Mouse (Mus musculus): ENCODE data around the gene Cpeb1.

GRCm38 (mm10) chr7:81462815-81463214 is 7.5 kb upstream of the Cpeb1 start:
- TF ChIP-seq EP300 (IDR thresholded peaks at IDR 0.05; ENCODE audit: low read depth) (no peak), CTCF (IDR thresholded peaks at IDR 0.05; ENCODE audit: low read depth) (no peak)
